Mouse (Mus musculus) kidney, embryonic 16.5 days (tissue): Measurements from ENCODE around the gene Gm9913. TPM values are rescaled to one million over a fixed set of nuclear protein-coding genes. Genes with fewer than 3 reads are reported as not detected.

ENCODE experiments used
- ATAC-seq: fragments of 200-750 bp; cut with Nextera tagmentation; 2 replicates; pipeline ENCODE4 v1.8.0; 2017; ENCODE audit warnings: moderate TSS enrichment; ENCODE audit not compliant: low FRiP score, low TSS enrichment
- H3K27ac ChIP-seq: fragments of 300-500 bp; sonication (generic); 2 replicates; pipeline ENCODE4 v1.5.1; 2014; ENCODE audit warnings: low read length
- H3K27me3 ChIP-seq: fragments of 300-500 bp; sonication (generic); 2 replicates; pipeline ENCODE4 v1.6.1; 2014; ENCODE audit warnings: low read length, control low read depth, mixed read lengths; ENCODE audit not compliant: insufficient read depth
- H3K36me3 ChIP-seq: fragments of 300-500 bp; sonication (generic); 2 replicates; pipeline ENCODE4 v1.6.1; 2014; ENCODE audit warnings: low read length, control low read depth, mixed read lengths; ENCODE audit not compliant: insufficient read depth
- H3K4me1 ChIP-seq: fragments of 300-500 bp; sonication (generic); 2 replicates; pipeline ENCODE4 v1.6.1; 2014; ENCODE audit warnings: low read length, control low read depth, mixed read lengths; ENCODE audit not compliant: insufficient read depth
- H3K4me2 ChIP-seq: fragments of 300-500 bp; sonication (generic); replicated peaks from 2 replicates; pipeline ENCODE4 v1.6.1; 2014; ENCODE audit warnings: low read depth, low read length
- H3K4me3 ChIP-seq: fragments of 300-500 bp; sonication (generic); 2 replicates; pipeline ENCODE4 v1.5.1; 2014; ENCODE audit warnings: mild to moderate bottlenecking, low read length
- H3K9ac ChIP-seq: fragments of 300-500 bp; sonication (generic); replicated peaks from 2 replicates; pipeline ENCODE4 v1.6.1; 2014; ENCODE audit warnings: low read length
- H3K9me3 ChIP-seq: fragments of 300-500 bp; sonication (generic); 2 replicates; pipeline ENCODE4 v1.6.1; 2016; ENCODE audit warnings: low read length, control low read depth
- WGBS: fragments of 180-500 bp; shearing (Covaris S2); extraction: QIAGEN DNeasy Blood & Tissue Kit; methylation state at CpG from one replicate; pipeline ENCODE4 v1.1.7; 2014; 5-methylcytosine and 5-hydroxymethylcytosine counted together
- polyA plus RNA-seq: library from polyadenylated mRNA; unstranded; fragments of >200 nt; fragmentation: Nextera tagmentation; extraction: Ambion mirVana; gene quantifications from 2 replicates; pipeline ENCODE4 v1.2.1, GENCODE M21; 2015

Gene Gm9913
- polyA plus RNA-seq, 1 experiment from 2014 or later, result 0.22 TPM

GRCm38 (mm10) chr2:125477367-125477766, 27.5 kb upstream of the Gm9913 start:
- Histone ChIP-seq H3K27ac (no peak overlapping the region), H3K9ac (no peak overlapping the region)

GRCm38 (mm10) chr2:125478705-125479104, 26.2 kb upstream of the Gm9913 start:
- Histone ChIP-seq H3K4me2 (no peak overlapping the region), H3K4me3 (no peak overlapping the region), H3K36me3 (no peaks in the 10 kb centered on the region), H3K9me3 (no peaks in the 10 kb centered on the region), H3K27ac (no peak overlapping the region), H3K27me3 (no peaks in the 10 kb centered on the region), H3K4me1 (peaks cover 12% of the 10 kb centered on the region), H3K9ac (no peak overlapping the region)
- no peak for ATAC-seq
- 55% methylated on average over 4 of the region's 4 CpGs for WGBS

More at GRCm38 (mm10) chr2:125477367-125477766, 27.5 kb upstream of the Gm9913 start:
- no peaks in the 10 kb centered on the region for H3K36me3 ChIP-seq
- ATAC-seq, result no peak
- no peaks in the 10 kb centered on the region for H3K9me3 ChIP-seq
- no peak overlapping the region for H3K4me3 ChIP-seq
- no peaks in the 10 kb centered on the region for H3K27me3 ChIP-seq
- H3K4me2 ChIP-seq, result no peak overlapping the region
- 64% methylated on average over 3 of the region's 3 CpGs for WGBS
- H3K4me1 ChIP-seq, result peaks cover 12% of the 10 kb centered on the region

DNA sequence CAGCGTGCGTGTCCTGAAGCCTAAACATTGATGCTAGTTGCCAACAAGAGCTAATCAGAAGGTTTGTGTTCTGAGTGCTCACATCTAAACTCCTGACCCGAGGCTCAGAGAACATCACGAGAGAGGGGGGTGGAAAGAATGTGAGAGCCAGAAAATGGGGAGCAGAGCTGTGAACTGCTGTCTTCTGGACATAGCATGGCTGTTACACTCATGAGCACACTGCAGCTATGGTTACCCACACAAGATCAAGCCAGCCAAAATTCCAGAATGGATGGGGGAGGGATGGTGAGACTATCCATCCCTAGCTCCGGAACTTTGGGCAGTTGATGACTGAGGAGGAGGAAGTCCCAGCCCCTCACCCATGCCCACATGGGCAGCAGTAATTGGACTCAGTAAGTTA, 24.8 kb upstream of the Gm9913 start:
- ATAC-seq, result peak; percentile 79
- peaks cover 15% of the 10 kb centered on the region for H3K4me1 ChIP-seq
- H3K27me3 ChIP-seq, result no peaks in the 10 kb centered on the region
- 61% methylated on average over 5 of the region's 5 CpGs for WGBS
- H3K27ac ChIP-seq, result no peak overlapping the region
- no peak overlapping the region for H3K4me2 ChIP-seq
- H3K36me3 ChIP-seq, result no peaks in the 10 kb centered on the region
- H3K4me3 ChIP-seq, result no peak overlapping the region
- H3K9ac ChIP-seq, result no peak overlapping the region
- H3K9me3 ChIP-seq, result no peaks in the 10 kb centered on the region

GRCm38 (mm10) chr2:125481116-125481515, 23.8 kb upstream of the Gm9913 start:
- Histone ChIP-seq H3K4me3 (no peak overlapping the region), H3K9ac (no peak overlapping the region), H3K27ac (no peak overlapping the region), H3K36me3 (no peaks in the 10 kb centered on the region), H3K4me2 (no peak overlapping the region), H3K9me3 (no peaks in the 10 kb centered on the region), H3K27me3 (no peaks in the 10 kb centered on the region), H3K4me1 (peaks cover 15% of the 10 kb centered on the region)
- 82% methylated on average over 4 of the region's 4 CpGs for WGBS
- no peak for ATAC-seq

DNA sequence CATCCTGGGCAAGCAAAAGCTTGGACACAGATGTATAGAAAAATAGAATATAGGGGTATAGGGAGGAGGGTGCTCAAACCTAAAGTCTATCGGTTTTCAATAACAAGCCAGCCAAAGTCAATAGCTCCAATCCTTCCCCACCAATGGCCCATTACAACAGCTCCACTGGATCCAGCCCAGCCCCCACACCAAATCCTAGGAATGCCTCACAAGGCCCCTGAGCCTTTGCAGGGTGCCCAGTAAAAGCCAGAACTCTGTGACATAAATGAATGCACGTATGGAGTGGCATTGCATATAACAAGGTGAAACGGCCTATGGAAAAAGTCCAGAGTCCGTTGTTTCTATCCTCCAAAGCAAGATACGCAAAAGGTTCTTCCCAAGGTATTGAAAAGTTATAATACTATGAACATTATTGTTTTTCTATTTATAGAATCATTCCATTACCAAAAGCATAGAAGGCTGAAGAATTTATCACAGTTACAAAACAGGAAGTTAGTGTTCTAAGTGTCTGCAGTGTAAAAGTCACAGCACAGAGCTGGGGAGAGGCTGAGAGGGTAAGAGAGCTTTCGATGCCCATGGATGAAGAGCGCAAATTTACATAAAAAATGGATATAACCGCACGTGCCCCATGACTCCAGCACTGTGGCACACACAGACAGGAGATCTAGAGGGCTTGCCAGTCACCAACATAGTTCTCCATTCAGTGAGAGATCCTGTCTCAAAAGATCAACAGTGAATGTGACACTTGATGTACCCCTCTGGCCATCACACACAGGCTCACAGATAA, 23.2 kb upstream of the Gm9913 start:
- Histone ChIP-seq H3K9ac (no peak overlapping the region), H3K4me2 (no peak overlapping the region), H3K27ac (no peak overlapping the region), H3K27me3 (no peaks in the 10 kb centered on the region), H3K9me3 (no peaks in the 10 kb centered on the region), H3K4me1 (peaks cover 15% of the 10 kb centered on the region), H3K36me3 (no peaks in the 10 kb centered on the region), H3K4me3 (no peak overlapping the region)
- ATAC-seq, result no peak
- 91% methylated on average over 9 of the region's 9 CpGs for WGBS

GRCm38 (mm10) chr2:125484164-125484563, 20.7 kb upstream of the Gm9913 start:
- H3K4me3 ChIP-seq, result no peak overlapping the region
- H3K4me2 ChIP-seq, result no peak overlapping the region
- ATAC-seq, result no peak
- H3K27ac ChIP-seq, result no peak overlapping the region
- no peak overlapping the region for H3K9ac ChIP-seq
- H3K4me1 ChIP-seq, result peaks cover 15% of the 10 kb centered on the region
- no peaks in the 10 kb centered on the region for H3K27me3 ChIP-seq
- no peaks in the 10 kb centered on the region for H3K9me3 ChIP-seq
- no peaks in the 10 kb centered on the region for H3K36me3 ChIP-seq

GRCm38 (mm10) chr2:125484910-125485309, 20.0 kb upstream of the Gm9913 start:
- no peak overlapping the region for H3K27ac ChIP-seq
- no peak for ATAC-seq
- no peak overlapping the region for H3K4me2 ChIP-seq
- H3K4me1 ChIP-seq, result peaks cover 12% of the 10 kb centered on the region
- no peaks in the 10 kb centered on the region for H3K27me3 ChIP-seq
- WGBS, result 44% methylated on average over 9 of the region's 9 CpGs
- H3K36me3 ChIP-seq, result no peaks in the 10 kb centered on the region
- H3K9ac ChIP-seq, result no peak overlapping the region
- H3K9me3 ChIP-seq, result no peaks in the 10 kb centered on the region
- no peak overlapping the region for H3K4me3 ChIP-seq

GRCm38 (mm10) chr2:125489979-125490378, 14.9 kb upstream of the Gm9913 start:
- no peak for ATAC-seq

GRCm38 (mm10) chr2:125492050-125492900, 12.6 kb upstream of the Gm9913 start:
- peak; percentile 27; the same call in 1 of the 2 replicates for ATAC-seq
- 0 out of 2 replicates have a peak, but pooled peaks cover 2% of the 10 kb centered on the region for H3K36me3 ChIP-seq

More at GRCm38 (mm10) chr2:125489979-125490378, 14.9 kb upstream of the Gm9913 start:
- H3K4me1 ChIP-seq, result peaks cover 10% of the 10 kb centered on the region
- H3K27me3 ChIP-seq, result no peaks in the 10 kb centered on the region
- H3K9ac ChIP-seq, result no peak overlapping the region
- 97% methylated on average over 1 of the region's 1 CpGs for WGBS
- H3K4me3 ChIP-seq, result no peak overlapping the region
- H3K36me3 ChIP-seq, result no peaks in the 10 kb centered on the region
- no peak overlapping the region for H3K27ac ChIP-seq
- H3K4me2 ChIP-seq, result no peak overlapping the region
- no peaks in the 10 kb centered on the region for H3K9me3 ChIP-seq

More at GRCm38 (mm10) chr2:125492050-125492900, 12.6 kb upstream of the Gm9913 start:
- no peaks in the 10 kb centered on the region for H3K27me3 ChIP-seq
- H3K4me2 ChIP-seq, result no peak overlapping the region
- H3K4me3 ChIP-seq, result no peak overlapping the region
- peaks cover 10% of the 10 kb centered on the region; the same call in 1 of the 2 replicates for H3K4me1 ChIP-seq
- H3K27ac ChIP-seq, result peak overlapping the region; percentile 34; the same call in 1 of the 2 replicates
- no peak overlapping the region for H3K9ac ChIP-seq
- no peaks in the 10 kb centered on the region for H3K9me3 ChIP-seq
- WGBS, result 46% methylated on average over 15 of the region's 15 CpGs
